Comparison of ENCODE assay signal across 8 mouse cellular contexts in the genomic region with DNA sequence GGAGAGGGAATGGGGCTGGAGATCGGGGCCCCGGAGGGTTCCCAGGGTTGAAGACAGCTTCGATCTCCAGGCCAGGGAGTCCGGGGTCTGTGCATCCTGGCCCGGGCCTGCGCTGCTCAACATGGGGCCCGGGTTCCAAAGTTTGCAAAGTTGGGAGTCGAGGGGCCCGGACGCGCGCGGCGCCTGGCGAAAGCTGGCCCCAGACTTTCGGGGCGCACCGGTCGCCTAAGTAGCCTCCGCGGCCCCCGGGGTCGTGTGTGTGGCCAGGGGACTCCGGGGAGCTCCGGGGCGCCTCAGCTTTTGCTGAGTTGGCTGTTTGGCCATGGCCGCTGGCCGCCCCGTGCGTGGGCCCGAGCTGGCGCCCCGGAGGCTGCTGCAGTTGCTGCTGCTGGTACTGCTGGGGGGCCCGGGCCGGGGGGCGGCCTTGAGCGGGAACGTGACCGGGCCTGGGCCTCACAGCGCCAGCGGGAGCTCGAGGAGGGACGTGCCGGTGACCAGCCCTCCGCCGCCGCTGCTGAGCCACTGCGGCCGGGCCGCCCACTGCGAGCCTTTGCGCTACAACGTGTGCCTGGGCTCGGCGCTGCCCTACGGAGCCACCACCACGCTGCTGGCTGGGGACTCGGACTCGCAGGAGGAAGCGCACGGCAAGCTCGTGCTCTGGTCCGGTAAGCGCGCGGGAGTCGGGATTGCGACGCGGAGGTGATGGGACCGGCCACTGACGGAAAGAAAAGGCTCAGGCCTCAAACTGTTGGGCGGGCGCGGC. TPM values are rescaled to one million over a fixed set of nuclear protein-coding genes. Genes with fewer than 3 reads are reported as not detected.
DNase-seq lines count a peak whose midpoint lies in the region; ATAC-seq and TF ChIP-seq lines count a peak whose summit lies in the region.

No protein-coding gene starts in this region.

- H3K4me3 ChIP-seq in left cerebral cortex, adult 2 months, result peak overlapping the region; percentile 65
- H3K4me3 ChIP-seq in liver, embryonic 14.5 days (ENCODE audit: insufficient read depth in 1 of 2, low read depth in 2 of 2, low read length in 2 of 2), result peak overlapping the region; percentile 51 to 68

- intact Hi-C loops in left cerebral cortex, adult 2 months (cut with DNase I), result no loop called here

- H3K4me1 ChIP-seq in liver, embryonic 14.5 days (replicated peaks; ENCODE audit: control insufficient read depth in 2 of 2, insufficient read depth in 2 of 2, low read length in 1 of 2), result peaks cover 5% of the 10 kb centered on the region in 2 experiments

- under 1% methylated on average over 75 of the region's 75 CpGs for WGBS in liver, embryonic 14.5 days (ENCODE audit: insufficient replicate concordance)

- ATAC-seq in liver, embryonic 14.5 days (ENCODE audit: insufficient read depth), result peak; percentile 60

- DNase-seq in left cerebral cortex, adult 2 months (ENCODE audit: extremely low spot score in 1 of 2, low spot score in 2 of 2), result no peak
- no peak for DNase-seq in left cerebral cortex, adult 11 months (ENCODE audit: low spot score)
- peak; percentile 31 to 38 for DNase-seq in cerebellum, postnatal 36 days
- DNase-seq in gastrocnemius, postnatal 25 days, result peak; percentile 55
- peak; percentile 49 for DNase-seq in induced T-regulatory cell, adult 2 months (ENCODE audit: low read depth)
- no peak for DNase-seq in liver, embryonic 14.5 days (ENCODE audit: low read depth in 3 of 3, low spot score in 3 of 3)
- DNase-seq in neural tube, embryonic 10.5 days (ENCODE audit: extremely low spot score, low spot score), result peak; percentile 94
- DNase-seq in urinary bladder, postnatal 25 days (ENCODE audit: low spot score), result peak; percentile 60

- TF ChIP-seq CTCF in left cerebral cortex, adult 2 months (IDR thresholded peaks at IDR 0.05), result no peak
- no peak for TF ChIP-seq CTCF in liver, embryonic 14.5 days (IDR thresholded peaks at IDR 0.05; ENCODE audit: low read depth)

- H3K27ac ChIP-seq in left cerebral cortex, adult 2 months, result peak overlapping the region; percentile 53
- H3K27ac ChIP-seq in liver, embryonic 14.5 days, result no peak overlapping the region

- H3K36me3 ChIP-seq in liver, embryonic 14.5 days (replicated peaks; ENCODE audit: control insufficient read depth, insufficient read depth, low read depth), result no peaks in the 10 kb centered on the region

- H3K27me3 ChIP-seq in liver, embryonic 14.5 days (ENCODE audit: control insufficient read depth, insufficient read depth, low read length), result peaks cover 32% of the 10 kb centered on the region

- H3K9ac ChIP-seq in liver, embryonic 14.5 days (replicated peaks), result peak overlapping the region; percentile 61

- no peak for TF ChIP-seq EP300 in liver, embryonic 14.5 days (IDR thresholded peaks at IDR 0.05; ENCODE audit: low read depth)

- H3K9me3 ChIP-seq in liver, embryonic 14.5 days (ENCODE audit: control insufficient read depth, low read length), result no peaks in the 10 kb centered on the region

- peak overlapping the region; percentile 80 for H3K4me2 ChIP-seq in liver, embryonic 14.5 days (ENCODE audit: low read depth)

RNA-seq across cellular contexts. Expression of gene Smo, which starts 0.6 kb away (rescaled TPM):
- total RNA-seq in left cerebral cortex, adult 2 months (2021), result 1 to 10 TPM; 9.0 to 9.2 TPM
- total RNA-seq in gastrocnemius, postnatal 25 days (2021), result 1 to 10 TPM; 5.5 to 5.9 TPM
- 5.0 and 5.5 TPM in 2 replicates for polyA plus RNA-seq in liver, embryonic 14.5 days (2012; rRNA removed)
- 2.2 and 2.6 TPM in 2 replicates for polyA plus RNA-seq in liver, embryonic 14.5 days (2014; fragmentation: Nextera tagmentation; extraction: Ambion mirVana)

RNA-seq across cellular contexts. Expression of gene Ahcyl2, which starts 31.9 kb away (rescaled TPM):
- 100 to 1,000 TPM; 137 to 141 TPM for total RNA-seq in left cerebral cortex, adult 2 months (2021)
- total RNA-seq in gastrocnemius, postnatal 25 days (2021), result 10 to 100 TPM; 16.0 to 19.0 TPM
- 3.5 and 4.2 TPM in 2 replicates for polyA plus RNA-seq in liver, embryonic 14.5 days (2012; rRNA removed)
- polyA plus RNA-seq in liver, embryonic 14.5 days (2014; fragmentation: Nextera tagmentation; extraction: Ambion mirVana), result 3.2 and 3.9 TPM in 2 replicates

RNA-seq across cellular contexts. Expression of gene Tspan33, which starts 41.8 kb away (rescaled TPM):
- 10 to 100 TPM; 27.5 to 28.2 TPM for total RNA-seq in left cerebral cortex, adult 2 months (2021)
- total RNA-seq in gastrocnemius, postnatal 25 days (2021), result 1 to 10 TPM; 2.8 to 3.1 TPM
- polyA plus RNA-seq in liver, embryonic 14.5 days (2012; rRNA removed), result 97.2 and 108 TPM in 2 replicates
- polyA plus RNA-seq in liver, embryonic 14.5 days (2014; fragmentation: Nextera tagmentation; extraction: Ambion mirVana), result 76.1 and 96.6 TPM in 2 replicates

Comparison
In these comparisons a context has a peak if more than half of its experiments do, and no peak if none do; other contexts are left out.
1. DNase-seq: peak in cerebellum, postnatal 36 days (2 of 2), gastrocnemius, postnatal 25 days (single experiment), induced T-regulatory cell, adult 2 months (single experiment), neural tube, embryonic 10.5 days (single experiment) and urinary bladder, postnatal 25 days (single experiment); none in left cerebral cortex, adult 2 months (0 of 2), left cerebral cortex, adult 11 months (single experiment) and liver, embryonic 14.5 days (0 of 3).
2. RNA of gene Ahcyl2, which starts 31.9 kb away (total RNA-seq): 137 to 141 TPM in left cerebral cortex, adult 2 months; 16.0 to 19.0 TPM in gastrocnemius, postnatal 25 days; every median in the first group is over 4 times any median in the second.
3. RNA of gene Tspan33, which starts 41.8 kb away (total RNA-seq): 27.5 to 28.2 TPM in left cerebral cortex, adult 2 months; 2.8 to 3.1 TPM in gastrocnemius, postnatal 25 days; every median in the first group is over 4 times any median in the second.